Mouse (Mus musculus) liver, embryonic 13.5 days (tissue): ENCODE data around the gene Adpgk. TPM values are rescaled to one million over a fixed set of nuclear protein-coding genes. Genes with fewer than 3 reads are reported as not detected.

Source experiments
- polyA plus RNA-seq: library from polyadenylated mRNA; unstranded; fragments of >200 nt; fragmentation: Nextera tagmentation; extraction: Ambion mirVana; gene quantifications from 2 replicates; pipeline ENCODE4 v1.2.1, GENCODE M21; 2015

The Adpgk gene
- polyA plus RNA-seq, 1 experiment from 2014 or later = 16.6 TPM

Other genes with a start within 250 kb of the Adpgk start
- gene Bbs4, start 62.0 kb downstream of the Adpgk start, polyA plus RNA-seq = 2.7 and 3.2 TPM in 2 replicates
- gene Arih1, start 195.1 kb downstream of the Adpgk start, polyA plus RNA-seq = 5.2 and 6.1 TPM in 2 replicates
- 32.1 and 32.5 TPM in 2 replicates for gene Hexa, start 248.0 kb downstream of the Adpgk start, polyA plus RNA-seq
- gene Tmem202, start 248.3 kb downstream of the Adpgk start, polyA plus RNA-seq = 0.16 TPM in 1 of 2 replicates, not detected in the other